Mouse (Mus musculus): ENCODE results near the gene Ankfn1. TPM values are rescaled to one million over a fixed set of nuclear protein-coding genes. Genes with fewer than 3 reads are reported as not detected.

Gene Ankfn1
- total RNA-seq, 2 experiments from 2014 or later = 0.11 TPM; not detected in 1

- no peak for DNase-seq
- no peak overlapping the region for H3K4me3 ChIP-seq
- intact Hi-C loops (cut with DNase I) = no loop called here
- no peak for TF ChIP-seq CTCF (IDR thresholded peaks at IDR 0.05)
- no peak overlapping the region for H3K27ac ChIP-seq
These were observed 118.4 kb downstream of the Ankfn1 start for GRCm38 (mm10) chr11:89659048-89659447.

GRCm38 (mm10) chr11:89656556-89656955 lies 120.9 kb downstream of the Ankfn1 start:
- DNase-seq = no peak
- Histone ChIP-seq H3K27ac (no peak overlapping the region), H3K4me3 (no peak overlapping the region)
- intact Hi-C loops (cut with DNase I) = no loop called here
- TF ChIP-seq CTCF (IDR thresholded peaks at IDR 0.05) = no peak

GRCm38 (mm10) chr11:89635740-89636139 lies 141.7 kb downstream of the Ankfn1 start:
- intact Hi-C loops (cut with DNase I) = no loop called here
- TF ChIP-seq CTCF (IDR thresholded peaks at IDR 0.05) = no peak
- DNase-seq = no peak
- H3K4me3 ChIP-seq = no peak overlapping the region
- no peak overlapping the region for H3K27ac ChIP-seq

- H3K4me3 ChIP-seq = no peak overlapping the region
- intact Hi-C loops (cut with DNase I) = no loop called here
- no peak for TF ChIP-seq CTCF (IDR thresholded peaks at IDR 0.05)
- DNase-seq = no peak
- H3K27ac ChIP-seq = no peak overlapping the region
These were observed 146.1 kb downstream of the Ankfn1 start for GRCm38 (mm10) chr11:89631315-89631714.

GRCm38 (mm10) chr11:89628562-89628961 lies 148.9 kb downstream of the Ankfn1 start:
- intact Hi-C loops (cut with DNase I) = no loop called here
- H3K4me3 ChIP-seq = no peak overlapping the region
- no peak for TF ChIP-seq CTCF (IDR thresholded peaks at IDR 0.05)
- DNase-seq = no peak
- H3K27ac ChIP-seq = no peak overlapping the region

GRCm38 (mm10) chr11:89627232-89627631 lies 150.2 kb downstream of the Ankfn1 start:
- no peak overlapping the region for H3K27ac ChIP-seq
- DNase-seq = no peak
- no peak overlapping the region for H3K4me3 ChIP-seq
- intact Hi-C loops (cut with DNase I) = no loop called here
- TF ChIP-seq CTCF (IDR thresholded peaks at IDR 0.05) = no peak

GRCm38 (mm10) chr11:89623698-89624445 lies 153.6 kb downstream of the Ankfn1 start:
- Histone ChIP-seq H3K27ac (no peak overlapping the region), H3K4me3 (no peak overlapping the region)
- no peak for TF ChIP-seq CTCF (IDR thresholded peaks at IDR 0.05)
- no peak for DNase-seq
- intact Hi-C loops (cut with DNase I) = no loop called here

- TF ChIP-seq CTCF (IDR thresholded peaks at IDR 0.05) = no peak
- Histone ChIP-seq H3K27ac (no peak overlapping the region), H3K4me3 (no peak overlapping the region)
- intact Hi-C loops (cut with DNase I) = no loop called here
- DNase-seq = no peak
These were observed 157.5 kb downstream of the Ankfn1 start for GRCm38 (mm10) chr11:89619955-89620354.

GRCm38 (mm10) chr11:89615806-89616205 lies 161.6 kb downstream of the Ankfn1 start:
- no peak for TF ChIP-seq CTCF (IDR thresholded peaks at IDR 0.05)
- Histone ChIP-seq H3K4me3 (no peak overlapping the region), H3K27ac (no peak overlapping the region)
- intact Hi-C loops (cut with DNase I) = no loop called here
- DNase-seq = no peak

GRCm38 (mm10) chr11:89611596-89611995 lies 165.9 kb downstream of the Ankfn1 start:
- Histone ChIP-seq H3K4me3 (no peak overlapping the region), H3K27ac (no peak overlapping the region)
- DNase-seq = no peak
- intact Hi-C loops (cut with DNase I) = no loop called here
- TF ChIP-seq CTCF (IDR thresholded peaks at IDR 0.05) = no peak

- no peak for DNase-seq
- no peak for TF ChIP-seq CTCF (IDR thresholded peaks at IDR 0.05)
- H3K27ac ChIP-seq = no peak overlapping the region
- H3K4me3 ChIP-seq = no peak overlapping the region
- intact Hi-C loops (cut with DNase I) = no loop called here
These were observed 169.4 kb downstream of the Ankfn1 start for GRCm38 (mm10) chr11:89608071-89608470.

GRCm38 (mm10) chr11:89607270-89607669 lies 170.2 kb downstream of the Ankfn1 start:
- intact Hi-C loops (cut with DNase I) = no loop called here
- no peak for TF ChIP-seq CTCF (IDR thresholded peaks at IDR 0.05)

GRCm38 (mm10) chr11:89606346-89606745 lies 171.1 kb downstream of the Ankfn1 start:
- H3K4me3 ChIP-seq = no peak overlapping the region
- H3K27ac ChIP-seq = no peak overlapping the region
- TF ChIP-seq CTCF (IDR thresholded peaks at IDR 0.05) = no peak
- peak; percentile 23 for DNase-seq
- intact Hi-C loops (cut with DNase I) = no loop called here

More at GRCm38 (mm10) chr11:89607270-89607669, 170.2 kb downstream of the Ankfn1 start:
- Histone ChIP-seq H3K4me3 (no peak overlapping the region), H3K27ac (no peak overlapping the region)
- DNase-seq = no peak

GRCm38 (mm10) chr11:89602966-89603365 lies 174.5 kb downstream of the Ankfn1 start:
- H3K27ac ChIP-seq = no peak overlapping the region
- intact Hi-C loops (cut with DNase I) = no loop called here
- no peak for DNase-seq
- no peak for TF ChIP-seq CTCF (IDR thresholded peaks at IDR 0.05)
- no peak overlapping the region for H3K4me3 ChIP-seq
